Comparison of ENCODE assay signal across 15 mouse cellular contexts in genomic region chr11:33104911-33105316, GRCm38 (mm10). TPM values are rescaled to one million over a fixed set of nuclear protein-coding genes. Genes with fewer than 3 reads are reported as not detected.
DNase-seq lines count a peak whose midpoint lies in the region; ATAC-seq and TF ChIP-seq lines count a peak whose summit lies in the region.
"Had no signal": no experiment of that assay in that cellular context is flagged by ENCODE, and none has a peak within 500 bp of the region (broad histone marks: within the 10 kb centered on the region; RNA-seq: fewer than 3 reads in every experiment).

No protein-coding gene starts in this region.

- H3K4me2 ChIP-seq in forebrain, embryonic 13.5 days, result no peak overlapping the region
- H3K4me2 ChIP-seq in forebrain, embryonic 12.5 days, result no peak overlapping the region
- H3K4me2 ChIP-seq in lung, embryonic 14.5 days, result no peak overlapping the region
- no peak overlapping the region for H3K4me2 ChIP-seq in embryonic facial prominence, embryonic 14.5 days (ENCODE audit: low read depth, low read length)
- no peak overlapping the region for H3K4me2 ChIP-seq in neural tube, embryonic 14.5 days (ENCODE audit: low read depth, low read length)

- H3K27me3 ChIP-seq in forebrain, embryonic 13.5 days, result no peaks in the 10 kb centered on the region
- H3K27me3 ChIP-seq in forebrain, embryonic 12.5 days, result peaks cover 2% of the 10 kb centered on the region; the same call in 1 of the 2 replicates
- no peaks in the 10 kb centered on the region for H3K27me3 ChIP-seq in lung, embryonic 14.5 days (ENCODE audit: insufficient read depth, low read length)
- peaks cover 6% of the 10 kb centered on the region; the same call in 1 of the 2 replicates for H3K27me3 ChIP-seq in embryonic facial prominence, embryonic 14.5 days (replicated peaks; ENCODE audit: control insufficient read depth, insufficient read depth, low read length)
- no peaks in the 10 kb centered on the region for H3K27me3 ChIP-seq in neural tube, embryonic 14.5 days (ENCODE audit: control insufficient read depth, insufficient read depth, low read length)

- TF ChIP-seq CTCF in lung, embryonic 14.5 days (IDR thresholded peaks at IDR 0.05; ENCODE audit: low read depth), result no peak
- TF ChIP-seq CTCF in lung, adult 2 months (IDR thresholded peaks at IDR 0.05; ENCODE audit: insufficient read depth, low read length), result no peak

- H3K9me3 ChIP-seq in forebrain, embryonic 13.5 days (replicated peaks), result no peaks in the 10 kb centered on the region
- H3K9me3 ChIP-seq in forebrain, embryonic 12.5 days, result no peaks in the 10 kb centered on the region
- no peaks in the 10 kb centered on the region for H3K9me3 ChIP-seq in lung, embryonic 14.5 days (ENCODE audit: low read depth, low read length)
- H3K9me3 ChIP-seq in embryonic facial prominence, embryonic 14.5 days (ENCODE audit: control insufficient read depth, low read length), result no peaks in the 10 kb centered on the region
- H3K9me3 ChIP-seq in neural tube, embryonic 14.5 days (ENCODE audit: control insufficient read depth, low read length), result no peaks in the 10 kb centered on the region

- H3K4me3 ChIP-seq in forebrain, embryonic 13.5 days, result no peak overlapping the region
- no peak overlapping the region for H3K4me3 ChIP-seq in forebrain, embryonic 12.5 days (replicated peaks)
- no peak overlapping the region for H3K4me3 ChIP-seq in lung, embryonic 14.5 days (ENCODE audit: low read depth, low read length)
- H3K4me3 ChIP-seq in lung, adult 2 months (replicated peaks; ENCODE audit: extremely low read depth, low read depth, low read length), result no peak overlapping the region
- no peak overlapping the region for H3K4me3 ChIP-seq in embryonic facial prominence, embryonic 14.5 days (ENCODE audit: low read depth, low read length)
- H3K4me3 ChIP-seq in neural tube, embryonic 14.5 days (ENCODE audit: low read depth, low read length), result no peak overlapping the region
- H3K4me3 ChIP-seq: layer of hippocampus, adult 2 months had no signal

- H3K27ac ChIP-seq in forebrain, embryonic 13.5 days, result no peak overlapping the region
- no peak overlapping the region for H3K27ac ChIP-seq in forebrain, embryonic 12.5 days
- H3K27ac ChIP-seq in lung, embryonic 14.5 days (ENCODE audit: low read depth), result no peak overlapping the region
- no peak overlapping the region for H3K27ac ChIP-seq in embryonic facial prominence, embryonic 14.5 days (replicated peaks; ENCODE audit: low read depth, low read length)
- H3K27ac ChIP-seq in neural tube, embryonic 14.5 days (ENCODE audit: low read depth, low read length), result no peak overlapping the region
- H3K27ac ChIP-seq: layer of hippocampus, adult 2 months; macrophage had no signal

- peak; percentile 72 for ATAC-seq in forebrain, embryonic 13.5 days
- ATAC-seq in forebrain, embryonic 12.5 days (ENCODE audit: low FRiP score), result no peak
- ATAC-seq in lung, embryonic 14.5 days (ENCODE audit: insufficient read depth), result peak; percentile 82
- ATAC-seq in embryonic facial prominence, embryonic 14.5 days (ENCODE audit: low read depth), result peak; percentile 55; the same call in 1 of the 2 replicates
- ATAC-seq in neural tube, embryonic 14.5 days (ENCODE audit: low read depth), result peak; percentile 80

- peak; percentile 78 for DNase-seq in lung, embryonic 14.5 days
- no peak for DNase-seq in lung, adult 2 months
- DNase-seq in embryonic facial prominence, embryonic 14.5 days (ENCODE audit: low spot score), result peak; percentile 73
- no peak for DNase-seq in urinary bladder, postnatal 14 days (ENCODE audit: low spot score)
- DNase-seq in gastrocnemius, postnatal 4 days (ENCODE audit: low spot score in 2 of 2), result no peak
- DNase-seq: adrenal gland, adult 2 months; B cell, adult 2 months; cerebellum, adult 18-20 months; kidney, adult 18-20 months had no signal

- WGBS in forebrain, embryonic 13.5 days, result 59% methylated on average over 8 of the region's 8 CpGs
- 72% methylated on average over 8 of the region's 8 CpGs for WGBS in forebrain, embryonic 12.5 days
- 31% methylated on average over 8 of the region's 8 CpGs for WGBS in lung, embryonic 14.5 days
- WGBS in lung, adult 2 months, result 57% methylated on average over 8 of the region's 8 CpGs
- WGBS in embryonic facial prominence, embryonic 14.5 days, result 56% methylated on average over 8 of the region's 8 CpGs
- WGBS in neural tube, embryonic 14.5 days, result 42% methylated on average over 8 of the region's 8 CpGs

- TF ChIP-seq POLR2A in lung, adult 2 months (IDR thresholded peaks at IDR 0.05; ENCODE audit: borderline replicate concordance, extremely low read depth, low read depth, low read length), result no peak

- H3K9ac ChIP-seq in forebrain, embryonic 13.5 days, result no peak overlapping the region
- H3K9ac ChIP-seq in forebrain, embryonic 12.5 days, result no peak overlapping the region
- H3K9ac ChIP-seq in lung, embryonic 14.5 days, result no peak overlapping the region
- H3K9ac ChIP-seq in embryonic facial prominence, embryonic 14.5 days (ENCODE audit: low read depth, low read length), result no peak overlapping the region
- no peak overlapping the region for H3K9ac ChIP-seq in neural tube, embryonic 14.5 days (replicated peaks; ENCODE audit: low read depth, low read length)

- peaks cover 5% of the 10 kb centered on the region for H3K4me1 ChIP-seq in forebrain, embryonic 13.5 days
- peaks cover 4% of the 10 kb centered on the region for H3K4me1 ChIP-seq in forebrain, embryonic 12.5 days
- H3K4me1 ChIP-seq in lung, embryonic 14.5 days (ENCODE audit: insufficient read depth), result 0 out of 2 replicates have a peak, but pooled peaks cover 4% of the 10 kb centered on the region
- H3K4me1 ChIP-seq in lung, adult 2 months (ENCODE audit: control insufficient read depth, insufficient read depth, low read length), result no peaks in the 10 kb centered on the region
- H3K4me1 ChIP-seq in embryonic facial prominence, embryonic 14.5 days (ENCODE audit: control insufficient read depth, insufficient read depth, low read length), result peaks cover 9% of the 10 kb centered on the region
- no peaks in the 10 kb centered on the region for H3K4me1 ChIP-seq in neural tube, embryonic 14.5 days (ENCODE audit: control insufficient read depth, insufficient read depth, low read length)

- no peaks in the 10 kb centered on the region for H3K36me3 ChIP-seq in forebrain, embryonic 13.5 days (ENCODE audit: poor library complexity, severe bottlenecking)
- no peaks in the 10 kb centered on the region for H3K36me3 ChIP-seq in forebrain, embryonic 12.5 days (replicated peaks)
- no peaks in the 10 kb centered on the region for H3K36me3 ChIP-seq in lung, embryonic 14.5 days (ENCODE audit: insufficient read depth)
- no peaks in the 10 kb centered on the region for H3K36me3 ChIP-seq in embryonic facial prominence, embryonic 14.5 days (ENCODE audit: control insufficient read depth, insufficient read depth, low read length)
- H3K36me3 ChIP-seq in neural tube, embryonic 14.5 days (ENCODE audit: control insufficient read depth, insufficient read depth, low read length), result no peaks in the 10 kb centered on the region

RNA-seq across cellular contexts. Expression of gene Fgf18, which starts 42.3 kb away (rescaled TPM):
- polyA plus RNA-seq in forebrain, embryonic 13.5 days (2015; fragmentation: Nextera tagmentation; extraction: Ambion mirVana), result 1.6 and 2.9 TPM in 2 replicates
- polyA plus RNA-seq in forebrain, embryonic 12.5 days (2016; fragmentation: Nextera tagmentation; extraction: Ambion mirVana), result 2.1 and 2.4 TPM in 2 replicates
- polyA plus RNA-seq in lung, embryonic 14.5 days (2014; fragmentation: Nextera tagmentation; extraction: Ambion mirVana), result 10.8 and 10.9 TPM in 2 replicates
- polyA plus RNA-seq in lung, adult 2 months (2012; rRNA removed), result 6.6 and 7.1 TPM in 2 replicates
- 15.3 and 16.0 TPM in 2 replicates for polyA plus RNA-seq in embryonic facial prominence, embryonic 14.5 days (2014; fragmentation: Nextera tagmentation; extraction: Ambion mirVana)
- 11.0 and 11.4 TPM in 2 replicates for polyA plus RNA-seq in neural tube, embryonic 14.5 days (2014; fragmentation: Nextera tagmentation; extraction: Ambion mirVana)
- 10 to 100 TPM; 19.9 to 21.2 TPM for total RNA-seq in gastrocnemius, postnatal 4 days (2021)
- polyA plus RNA-seq: macrophage; small intestine, adult 2 months had no signal

RNA-seq across cellular contexts. Expression of gene Npm1, which starts 58.1 kb away (rescaled TPM):
- polyA plus RNA-seq in forebrain, embryonic 13.5 days (2015; fragmentation: Nextera tagmentation; extraction: Ambion mirVana), result 786 and 829 TPM in 2 replicates
- polyA plus RNA-seq in forebrain, embryonic 12.5 days (2016; fragmentation: Nextera tagmentation; extraction: Ambion mirVana), result 790 and 820 TPM in 2 replicates
- 1,275 and 1,313 TPM in 2 replicates for polyA plus RNA-seq in lung, embryonic 14.5 days (2014; fragmentation: Nextera tagmentation; extraction: Ambion mirVana)
- polyA plus RNA-seq in lung, adult 2 months (2012; rRNA removed), result 43.1 and 74.9 TPM in 2 replicates
- polyA plus RNA-seq in embryonic facial prominence, embryonic 14.5 days (2014; fragmentation: Nextera tagmentation; extraction: Ambion mirVana), result 1,018 and 1,100 TPM in 2 replicates
- polyA plus RNA-seq in neural tube, embryonic 14.5 days (2014; fragmentation: Nextera tagmentation; extraction: Ambion mirVana), result 428 and 483 TPM in 2 replicates
- total RNA-seq in gastrocnemius, postnatal 4 days (2021), result 100 to 1,000 TPM; 331 to 334 TPM

Comparison
In these comparisons a context has a peak if more than half of its experiments do, and no peak if none do; other contexts are left out.
1. DNase-seq: peak in lung, embryonic 14.5 days (single experiment) and embryonic facial prominence, embryonic 14.5 days (single experiment); none in lung, adult 2 months (single experiment), urinary bladder, postnatal 14 days (single experiment) and gastrocnemius, postnatal 4 days (0 of 2).